Mouse (Mus musculus) right cerebral cortex, postnatal 25 days (tissue): ENCODE results near the gene Gm45140.

Experiments
- DNase-seq: peaks from one replicate; pipeline ENCODE4 v3.0.0; 2022

Gene Gm45140

GRCm38 (mm10) chr6:87796251-87796880, 39.2 kb downstream of the Gm45140 start:
- DNase-seq: no peak

GRCm38 (mm10) chr6:87795385-87796150, 40.0 kb downstream of the Gm45140 start:
- no peak for DNase-seq

GRCm38 (mm10) chr6:87793821-87794510, 41.6 kb downstream of the Gm45140 start:
- DNase-seq: no peak

GRCm38 (mm10) chr6:87791826-87792225, 43.8 kb downstream of the Gm45140 start:
- no peak for DNase-seq

- no peak for DNase-seq
These were observed 44.7 kb downstream of the Gm45140 start for GRCm38 (mm10) chr6:87790779-87791480.

GRCm38 (mm10) chr6:87789791-87790190, 45.8 kb downstream of the Gm45140 start:
- no peak for DNase-seq

- no peak for DNase-seq
These were observed 46.6 kb downstream of the Gm45140 start for GRCm38 (mm10) chr6:87788896-87789587.

GRCm38 (mm10) chr6:87788266-87788895, 47.2 kb downstream of the Gm45140 start:
- DNase-seq: no peak

- no peak for DNase-seq
These were observed 48.3 kb downstream of the Gm45140 start for GRCm38 (mm10) chr6:87787108-87787890.

- DNase-seq: no peak
These were observed 49.0 kb downstream of the Gm45140 start for GRCm38 (mm10) chr6:87786621-87787020.

- DNase-seq: no peak
These were observed 51.6 kb downstream of the Gm45140 start for GRCm38 (mm10) chr6:87784033-87784432.

- no peak for DNase-seq
These were observed 54.9 kb downstream of the Gm45140 start for GRCm38 (mm10) chr6:87780546-87781301.

GRCm38 (mm10) chr6:87779174-87780165, 56.1 kb downstream of the Gm45140 start:
- DNase-seq: no peak

- DNase-seq: no peak
These were observed 57.1 kb downstream of the Gm45140 start for GRCm38 (mm10) chr6:87778294-87779173.

- no peak for DNase-seq
These were observed 57.8 kb downstream of the Gm45140 start, which contains the start of gene Gp9 for GRCm38 (mm10) chr6:87777842-87778241. Gene Gp9 (plus strand): TSS chr6:87778072.

GRCm38 (mm10) chr6:87776663-87777062, 58.9 kb downstream of the Gm45140 start:
- DNase-seq: no peak

GRCm38 (mm10) chr6:87775588-87776245, 59.9 kb downstream of the Gm45140 start:
- no peak for DNase-seq
